Mouse (Mus musculus): Measurements from ENCODE around the gene Cadm4. TPM values are rescaled to one million over a fixed set of nuclear protein-coding genes. Genes with fewer than 3 reads are reported as not detected.
A peak's percentile ranks its signal among the peaks of the same experiment; 100 is the strongest.

The Cadm4 gene
- 7.5 and 8.0 TPM in 2 replicates for polyA plus RNA-seq (2015; fragmentation: Nextera tagmentation; extraction: Ambion mirVana)

DNA sequence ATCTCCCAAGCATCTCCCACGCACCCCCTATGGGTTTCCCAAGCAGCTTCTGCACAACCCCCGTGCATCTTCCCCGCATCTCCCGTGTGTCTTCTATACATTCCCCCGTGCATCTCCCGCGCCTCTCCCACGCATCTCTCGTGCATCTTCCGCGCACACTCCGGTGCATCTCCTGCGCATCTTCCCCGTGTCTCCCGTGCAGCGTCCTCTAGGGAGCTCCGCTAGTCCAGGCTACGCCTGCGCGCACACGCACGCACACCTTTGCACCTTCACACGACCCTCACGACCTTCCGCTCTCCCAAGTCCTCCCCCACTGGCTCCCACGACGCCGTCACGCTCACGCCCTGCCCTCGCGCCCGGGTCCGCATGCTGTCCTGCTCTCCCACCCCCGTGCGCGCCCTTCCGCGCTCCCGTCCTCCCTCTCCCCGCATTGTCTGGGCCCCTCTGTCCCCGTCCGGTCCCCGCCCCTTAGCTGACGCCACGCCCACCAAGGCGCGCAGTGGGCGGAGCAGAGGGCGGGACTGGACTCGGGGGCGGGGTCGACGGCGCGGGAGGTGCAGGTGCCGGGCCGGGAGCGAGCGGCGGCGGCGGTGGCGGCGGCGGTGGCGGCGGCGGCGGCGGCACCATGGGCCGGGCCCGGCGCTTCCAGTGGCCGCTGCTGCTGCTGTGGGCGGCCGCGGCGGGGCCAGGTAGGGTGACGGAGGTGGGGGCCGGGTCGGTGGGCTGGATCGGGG lies at the start of gene Cadm4:
TSS of gene Cadm4 (plus strand) at position 550 of the 734 bp plus-strand sequence.
- H3K4me2 ChIP-seq (replicated peaks), result peak within 1 kb of the TSS; percentile 94
- no peaks in the 10 kb centered on the region for H3K9me3 ChIP-seq (replicated peaks)
- peaks cover 7% of the 10 kb centered on the region; the same call in 1 of the 2 replicates for H3K27me3 ChIP-seq
- peak within 1 kb of the TSS; percentile 29 for H3K9ac ChIP-seq
- no peaks in the 10 kb centered on the region for H3K36me3 ChIP-seq
- H3K4me3 ChIP-seq (replicated peaks), result peak within 1 kb of the TSS; percentile 67
- H3K27ac ChIP-seq (replicated peaks), result no peak within 1 kb of the TSS
- WGBS, result under 1% methylated on average over 64 of the region's 83 CpGs
- peak; percentile 84 for ATAC-seq (ENCODE audit: insufficient number of reproducible peaks, low FRiP score, low TSS enrichment, low read depth)
- H3K4me1 ChIP-seq, result peaks cover 20% of the 10 kb centered on the region

DNA sequence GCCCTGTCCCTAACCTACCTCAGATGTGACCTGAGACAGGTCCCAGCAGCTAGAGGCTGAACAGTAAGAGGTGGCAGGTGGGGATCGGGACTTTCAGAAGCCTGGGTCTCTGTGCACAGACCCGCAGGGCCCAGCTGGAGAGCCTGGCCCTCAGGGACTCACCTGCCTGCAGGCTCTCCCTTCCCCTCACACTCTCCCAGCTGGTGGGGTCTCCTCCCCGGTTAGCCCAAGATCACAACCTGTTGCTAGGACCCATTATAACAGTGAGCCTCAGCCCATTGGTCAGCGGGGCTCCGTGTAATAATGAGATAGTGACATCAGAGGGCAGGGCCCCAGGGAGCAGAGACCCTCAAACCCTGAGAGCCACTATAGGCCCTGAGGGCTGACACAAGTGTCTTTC lies 46.5 kb upstream of the Cadm4 start:
- 72% methylated on average over 5 of the region's 5 CpGs for WGBS
- no peak for ATAC-seq (ENCODE audit: insufficient number of reproducible peaks, low FRiP score, low TSS enrichment, low read depth)

DNA sequence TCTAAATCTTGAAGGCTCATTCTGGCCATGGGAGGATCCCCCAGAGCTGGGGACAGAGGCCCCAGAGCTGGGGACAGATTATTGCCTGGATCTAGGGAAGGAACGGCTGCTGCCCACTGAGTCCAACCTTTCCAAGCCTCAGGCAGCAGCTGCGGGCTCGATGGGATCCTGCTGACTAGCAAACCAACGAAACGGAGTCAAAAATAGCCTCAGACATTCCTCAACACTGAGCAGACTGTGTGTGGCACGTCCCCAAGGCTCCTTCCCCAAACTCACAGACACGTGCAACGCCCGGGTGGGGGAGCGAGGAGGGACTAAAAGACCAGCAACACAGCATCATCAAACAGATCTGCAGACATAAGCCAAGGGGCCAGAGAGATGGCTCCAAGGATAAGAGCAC lies 43.8 kb upstream of the Cadm4 start:
- H3K27ac ChIP-seq (replicated peaks), result 0 out of 2 replicates have a peak overlapping the region, but pooled peaks have one; percentile 44
- H3K9ac ChIP-seq, result no peak overlapping the region
- no peaks in the 10 kb centered on the region for H3K9me3 ChIP-seq (replicated peaks)
- H3K4me2 ChIP-seq (replicated peaks), result no peak overlapping the region
- peak; percentile 58; the same call in 1 of the 2 replicates for ATAC-seq (ENCODE audit: insufficient number of reproducible peaks, low FRiP score, low TSS enrichment, low read depth)
- no peaks in the 10 kb centered on the region for H3K36me3 ChIP-seq
- 0 out of 2 replicates have a peak, but pooled peaks cover 3% of the 10 kb centered on the region for H3K27me3 ChIP-seq
- peaks cover 7% of the 10 kb centered on the region; the same call in 1 of the 2 replicates for H3K4me1 ChIP-seq
- no peak overlapping the region for H3K4me3 ChIP-seq (replicated peaks)
- WGBS, result 45% methylated on average over 10 of the region's 10 CpGs

More for the DNA sequence above, 46.5 kb upstream of the Cadm4 start:
- H3K36me3 ChIP-seq, result no peaks in the 10 kb centered on the region
- H3K4me2 ChIP-seq (replicated peaks), result no peak overlapping the region
- H3K9ac ChIP-seq, result no peak overlapping the region
- 0 out of 2 replicates have a peak, but pooled peaks cover 8% of the 10 kb centered on the region for H3K27me3 ChIP-seq
- no peak overlapping the region for H3K4me3 ChIP-seq (replicated peaks)
- H3K9me3 ChIP-seq (replicated peaks), result no peaks in the 10 kb centered on the region
- H3K27ac ChIP-seq (replicated peaks), result no peak overlapping the region
- peaks cover 7% of the 10 kb centered on the region; the same call in 1 of the 2 replicates for H3K4me1 ChIP-seq

DNA sequence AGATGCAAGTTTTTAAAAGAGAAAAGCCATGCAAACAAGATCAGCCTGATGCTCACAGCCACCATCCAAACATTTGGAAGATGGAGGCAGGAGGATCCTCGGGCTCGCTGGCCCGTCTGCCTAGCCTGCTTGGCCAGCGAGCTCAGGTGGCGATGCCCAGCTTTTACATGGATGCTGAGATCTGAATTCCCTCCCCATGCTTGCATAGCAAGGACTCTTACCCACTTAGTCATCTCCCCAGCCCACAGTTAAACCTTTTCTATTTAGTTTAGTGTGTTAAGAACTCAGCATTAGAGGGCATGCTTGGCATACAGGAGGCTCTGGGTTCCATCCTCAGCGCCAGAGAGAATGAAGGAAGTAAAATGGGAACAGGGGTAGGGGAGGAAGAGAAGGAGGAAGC lies 42.6 kb upstream of the Cadm4 start:
- Histone ChIP-seq H3K9me3 (replicated peaks) (no peaks in the 10 kb centered on the region), H3K27ac (replicated peaks) (no peak overlapping the region), H3K9ac (no peak overlapping the region), H3K36me3 (no peaks in the 10 kb centered on the region), H3K4me1 (peaks cover 7% of the 10 kb centered on the region; the same call in 1 of the 2 replicates), H3K4me3 (replicated peaks) (no peak overlapping the region), H3K4me2 (replicated peaks) (no peak overlapping the region), H3K27me3 (no peaks in the 10 kb centered on the region)
- 73% methylated on average over 6 of the region's 6 CpGs for WGBS
- ATAC-seq (ENCODE audit: insufficient number of reproducible peaks, low FRiP score, low TSS enrichment, low read depth), result no peak

DNA sequence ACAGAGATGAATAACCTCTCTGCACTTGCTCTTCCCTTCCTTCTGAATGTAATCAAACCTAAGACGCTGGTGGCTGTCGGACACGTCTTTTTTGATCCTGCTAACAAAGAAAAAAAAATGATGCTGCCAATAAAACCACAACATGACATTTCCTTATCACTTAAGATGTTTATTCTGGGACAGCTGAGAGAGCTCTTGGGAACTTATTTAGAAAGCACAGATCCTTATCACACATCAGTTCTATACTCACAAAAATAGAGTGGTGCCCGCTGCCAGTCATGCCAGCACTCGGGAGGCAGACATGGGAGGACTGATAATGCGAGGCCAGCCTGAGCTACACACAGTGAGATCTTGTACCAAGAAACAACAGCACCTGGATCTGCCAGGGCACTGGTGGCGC lies 41.9 kb upstream of the Cadm4 start:
- H3K4me2 ChIP-seq (replicated peaks), result no peak overlapping the region
- 77% methylated on average over 7 of the region's 7 CpGs for WGBS
- H3K4me1 ChIP-seq, result peaks cover 7% of the 10 kb centered on the region; the same call in 1 of the 2 replicates
- no peaks in the 10 kb centered on the region for H3K9me3 ChIP-seq (replicated peaks)
- no peaks in the 10 kb centered on the region for H3K36me3 ChIP-seq
- no peak overlapping the region for H3K4me3 ChIP-seq (replicated peaks)
- H3K9ac ChIP-seq, result no peak overlapping the region
- H3K27ac ChIP-seq (replicated peaks), result no peak overlapping the region
- ATAC-seq (ENCODE audit: insufficient number of reproducible peaks, low FRiP score, low TSS enrichment, low read depth), result no peak
- no peaks in the 10 kb centered on the region for H3K27me3 ChIP-seq

DNA sequence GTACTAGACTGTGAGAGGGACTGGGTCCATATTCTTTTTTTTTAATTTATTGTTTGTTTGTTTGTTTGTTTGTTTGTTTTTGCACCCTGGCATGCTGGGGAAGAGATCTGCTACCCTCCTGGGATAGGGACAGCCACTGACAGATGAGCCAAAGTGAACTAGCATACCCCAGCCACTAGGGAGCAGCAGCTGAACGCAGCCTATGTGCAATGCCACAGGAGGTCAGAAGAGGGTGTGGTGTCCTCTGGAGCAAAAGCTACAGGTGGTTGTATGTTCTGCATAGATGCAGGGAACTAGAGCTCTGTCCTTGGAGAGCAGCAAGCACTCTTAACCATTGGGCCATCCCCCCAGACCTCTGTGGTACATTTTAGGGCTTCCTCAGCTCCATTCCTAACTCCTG lies 40.0 kb upstream of the Cadm4 start:
- no peak overlapping the region for H3K4me3 ChIP-seq (replicated peaks)
- no peaks in the 10 kb centered on the region for H3K36me3 ChIP-seq
- 16% methylated on average over 1 of the region's 1 CpGs for WGBS
- no peaks in the 10 kb centered on the region for H3K27me3 ChIP-seq
- no peak overlapping the region for H3K4me2 ChIP-seq (replicated peaks)
- no peaks in the 10 kb centered on the region for H3K9me3 ChIP-seq (replicated peaks)
- H3K27ac ChIP-seq (replicated peaks), result no peak overlapping the region
- H3K9ac ChIP-seq, result no peak overlapping the region
- peaks cover 7% of the 10 kb centered on the region; the same call in 1 of the 2 replicates for H3K4me1 ChIP-seq
- ATAC-seq (ENCODE audit: insufficient number of reproducible peaks, low FRiP score, low TSS enrichment, low read depth), result no peak

DNA sequence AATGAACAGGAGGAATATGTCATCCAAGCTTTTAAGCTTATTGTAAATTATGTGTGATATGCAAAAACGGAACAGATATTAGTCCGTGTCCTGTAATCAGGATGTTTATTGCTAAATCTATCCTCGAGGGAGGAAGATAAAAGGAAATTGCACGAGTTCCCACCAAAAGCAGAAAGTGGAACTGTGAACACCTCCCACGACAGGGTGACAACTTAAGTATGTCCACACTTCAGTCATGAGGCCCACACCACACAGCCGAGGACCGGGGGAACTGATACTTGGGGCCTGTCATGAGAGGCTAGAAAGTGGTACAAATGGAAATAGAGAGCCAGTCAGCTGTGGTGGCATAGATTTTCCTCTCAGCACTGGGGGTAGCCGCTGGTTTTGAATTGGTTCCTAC lies 39.5 kb upstream of the Cadm4 start:
- Histone ChIP-seq H3K27me3 (no peaks in the 10 kb centered on the region), H3K4me3 (replicated peaks) (no peak overlapping the region), H3K4me1 (peaks cover 10% of the 10 kb centered on the region; the same call in 1 of the 2 replicates), H3K4me2 (replicated peaks) (no peak overlapping the region), H3K36me3 (no peaks in the 10 kb centered on the region), H3K9me3 (replicated peaks) (no peaks in the 10 kb centered on the region), H3K27ac (replicated peaks) (no peak overlapping the region), H3K9ac (no peak overlapping the region)
- ATAC-seq (ENCODE audit: insufficient number of reproducible peaks, low FRiP score, low TSS enrichment, low read depth), result no peak
- WGBS, result 68% methylated on average over 8 of the region's 8 CpGs

DNA sequence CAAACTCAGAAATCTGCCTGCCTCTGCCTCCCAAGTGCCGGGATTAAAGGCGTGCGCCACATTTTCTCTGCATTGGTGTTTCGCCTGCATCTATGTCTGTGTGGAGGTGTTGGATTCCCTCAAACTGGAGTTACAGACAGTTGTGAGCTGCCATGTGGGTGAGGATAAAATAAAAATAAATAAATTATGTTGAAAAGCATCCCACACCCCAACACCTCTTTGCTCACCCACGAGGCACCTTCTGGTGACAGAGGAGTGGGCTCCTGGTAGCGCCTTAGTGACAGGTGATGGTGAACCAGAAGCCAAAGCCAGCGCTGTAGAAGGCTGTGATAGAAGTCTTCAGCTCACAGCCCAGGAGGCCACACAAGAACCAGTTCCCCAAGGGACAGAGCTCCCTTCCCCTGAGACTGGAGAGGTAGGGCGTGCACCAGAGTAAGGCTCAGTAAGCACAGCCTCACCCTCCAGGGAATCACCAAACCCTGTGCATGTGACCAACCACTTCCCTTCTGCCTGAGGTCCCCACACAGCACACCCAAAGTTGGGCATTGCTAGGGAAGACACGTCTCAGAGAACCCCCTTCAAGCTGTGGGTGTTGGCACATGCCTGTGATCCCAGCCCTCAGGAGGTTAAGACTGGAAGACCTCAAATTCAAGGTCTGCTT lies 36.4 kb upstream of the Cadm4 start:
- Histone ChIP-seq H3K27ac (replicated peaks) (no peak overlapping the region), H3K27me3 (no peaks in the 10 kb centered on the region), H3K9me3 (replicated peaks) (no peaks in the 10 kb centered on the region), H3K9ac (no peak overlapping the region), H3K4me3 (replicated peaks) (no peak overlapping the region), H3K4me1 (peaks cover 15% of the 10 kb centered on the region), H3K36me3 (no peaks in the 10 kb centered on the region), H3K4me2 (replicated peaks) (no peak overlapping the region)
- ATAC-seq (ENCODE audit: insufficient number of reproducible peaks, low FRiP score, low TSS enrichment, low read depth), result no peak
- 89% methylated on average over 9 of the region's 9 CpGs for WGBS

DNA sequence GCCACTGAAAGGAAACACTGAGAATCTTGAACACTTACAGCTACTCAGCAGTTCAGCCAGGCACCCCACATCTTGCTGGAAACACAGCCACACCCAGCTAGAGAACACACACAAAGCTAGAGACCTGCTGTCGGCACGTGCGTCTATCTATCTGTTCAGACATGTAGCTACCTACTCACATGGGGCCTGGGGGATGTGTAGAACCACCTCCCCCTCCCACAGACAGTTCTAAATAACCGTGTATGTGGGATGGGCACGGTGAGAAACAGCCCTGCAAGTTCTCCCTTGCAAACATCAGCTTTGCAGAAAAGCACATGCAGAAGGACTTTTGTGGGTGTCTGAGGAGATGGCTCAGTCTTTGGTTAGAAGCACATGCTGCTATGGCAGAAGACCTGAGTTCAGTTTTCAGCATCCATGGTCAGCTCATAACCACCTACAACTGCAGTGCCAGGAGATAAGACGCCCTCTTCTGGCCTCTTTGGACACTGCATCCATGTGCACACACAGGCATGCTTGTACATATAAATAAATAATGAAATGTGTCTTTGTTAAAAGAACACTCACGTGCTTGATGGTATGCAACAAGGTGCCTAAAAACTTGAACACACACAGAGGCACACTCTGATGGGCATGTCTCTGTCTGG lies 35.0 kb upstream of the Cadm4 start:
- H3K9me3 ChIP-seq (replicated peaks), result no peaks in the 10 kb centered on the region
- H3K4me1 ChIP-seq, result peaks cover 16% of the 10 kb centered on the region
- no peak for ATAC-seq (ENCODE audit: insufficient number of reproducible peaks, low FRiP score, low TSS enrichment, low read depth)
- no peak overlapping the region for H3K9ac ChIP-seq
- no peak overlapping the region for H3K4me2 ChIP-seq (replicated peaks)
- 57% methylated on average over 7 of the region's 7 CpGs for WGBS
- H3K4me3 ChIP-seq (replicated peaks), result no peak overlapping the region
- peak overlapping the region; percentile 56 for H3K27ac ChIP-seq (replicated peaks)
- H3K36me3 ChIP-seq, result no peaks in the 10 kb centered on the region
- no peaks in the 10 kb centered on the region for H3K27me3 ChIP-seq

DNA sequence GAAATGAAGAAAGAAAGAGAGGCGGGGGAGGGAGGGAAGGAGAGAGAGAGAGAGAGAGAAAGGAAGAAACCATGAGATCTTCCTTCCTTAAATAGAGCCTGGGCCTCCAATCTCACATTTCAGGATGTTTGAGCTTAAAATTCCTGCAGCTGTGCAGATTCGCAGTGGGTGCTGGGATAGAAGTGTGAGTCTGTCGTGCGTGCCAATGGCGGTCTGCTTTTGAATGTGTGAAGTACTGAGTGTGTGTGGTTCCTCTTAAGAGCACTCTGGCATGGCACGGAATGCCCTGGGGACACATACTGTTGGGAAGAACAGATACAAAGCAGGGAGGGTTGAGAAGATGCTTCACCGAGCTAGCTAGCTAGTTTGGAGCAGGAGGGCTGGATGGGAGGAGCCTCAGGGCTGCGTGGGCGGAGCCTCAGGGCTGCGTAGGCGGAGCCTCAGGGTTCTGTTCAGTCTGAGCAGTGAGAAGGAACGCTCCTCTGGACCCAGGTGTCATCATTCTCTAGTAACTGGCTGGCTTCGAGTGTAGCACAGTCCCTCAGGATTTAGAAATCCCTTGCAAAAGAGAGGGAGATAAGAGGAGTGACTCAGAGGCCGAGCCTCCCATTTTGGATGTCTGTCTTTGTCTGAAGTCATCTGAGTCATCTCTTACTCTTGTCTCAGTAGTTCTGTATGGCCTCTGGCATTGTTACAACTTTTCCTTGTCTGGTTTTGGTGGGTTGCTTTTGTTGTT lies 32.9 kb upstream of the Cadm4 start:
- Histone ChIP-seq H3K4me3 (replicated peaks) (no peak overlapping the region), H3K27ac (replicated peaks) (no peak overlapping the region; the same call in 1 of the 2 replicates), H3K9ac (no peak overlapping the region), H3K9me3 (replicated peaks) (no peaks in the 10 kb centered on the region), H3K27me3 (no peaks in the 10 kb centered on the region), H3K4me2 (replicated peaks) (no peak overlapping the region), H3K4me1 (peaks cover 18% of the 10 kb centered on the region), H3K36me3 (no peaks in the 10 kb centered on the region)
- ATAC-seq (ENCODE audit: insufficient number of reproducible peaks, low FRiP score, low TSS enrichment, low read depth), result no peak
- WGBS, result 42% methylated on average over 14 of the region's 14 CpGs
